Mouse (Mus musculus) small intestine, adult 2 months (tissue): ENCODE results near the gene Tmem235.
"Not testable (repeated sequence)": the region's sequence is repeated elsewhere in the genome, so short reads cannot be mapped to it uniquely, and the experiment has no call there.

ENCODE experiments used
- CTCF ChIP-seq: fragments of 200-500 bp; IDR thresholded peaks from 2 replicates; pipeline ENCODE4 v1.5.1; 2012; ENCODE audit warnings: low read depth, mild to moderate bottlenecking, control low read depth, inconsistent platforms, low read length, moderate library complexity, mixed read lengths; ENCODE audit not compliant: insufficient replicate concordance, insufficient read length; ENCODE audit errors: extremely low read depth
- POLR2A ChIP-seq: fragments of 200-500 bp; IDR thresholded peaks from 2 replicates; pipeline ENCODE4 v1.6.1; 2012; ENCODE audit warnings: low read depth, mild to moderate bottlenecking, control low read depth, inconsistent platforms, low read length, moderate library complexity

- not testable (repeated sequence) for TF ChIP-seq POLR2A, CTCF
Measured at GRCm38 (mm10) chr11:117815850-117816249, 44.7 kb upstream of the Tmem235 start.
